Mouse (Mus musculus): Measurements from ENCODE around the gene Ly9. TPM values are rescaled to one million over a fixed set of nuclear protein-coding genes. Genes with fewer than 3 reads are reported as not detected.

The Ly9 gene
- total RNA-seq (2017) = 35.9 and 41.0 TPM in 2 replicates

- ATAC-seq (replicated peaks in 1 of 2; ENCODE audit: insufficient read depth in 1 of 2, low FRiP score in 2 of 2, low TSS enrichment in 1 of 2, low read depth in 1 of 2, poor library complexity in 2 of 2, severe bottlenecking in 2 of 2) = peak; percentile 58 to 83
These were observed at the start of gene Ly9 for GRCm38 (mm10) chr1:171607176-171607575. Gene Ly9 (minus strand): TSS chr1:171607410.

GRCm38 (mm10) chr1:171652734-171653133 lies 45.5 kb upstream of the Ly9 start, which contains the start of gene Slamf7:
Gene Slamf7 (minus strand): TSS chr1:171653035.
- no peak for ATAC-seq (replicated peaks in 1 of 2; ENCODE audit: insufficient read depth in 1 of 2, low FRiP score in 2 of 2, low TSS enrichment in 1 of 2, low read depth in 1 of 2, poor library complexity in 2 of 2, severe bottlenecking in 2 of 2)

- peak in 1 of 2 experiments; percentile 36; a peak in 2 of 4 replicates for ATAC-seq (replicated peaks in 1 of 2; ENCODE audit: insufficient read depth in 1 of 2, low FRiP score in 2 of 2, low TSS enrichment in 1 of 2, low read depth in 1 of 2, poor library complexity in 2 of 2, severe bottlenecking in 2 of 2)
These were observed 41.6 kb upstream of the Ly9 start for GRCm38 (mm10) chr1:171648840-171649239.

GRCm38 (mm10) chr1:171647716-171648115 lies 40.5 kb upstream of the Ly9 start:
- ATAC-seq (replicated peaks in 1 of 2; ENCODE audit: insufficient read depth in 1 of 2, low FRiP score in 2 of 2, low TSS enrichment in 1 of 2, low read depth in 1 of 2, poor library complexity in 2 of 2, severe bottlenecking in 2 of 2) = no peak

GRCm38 (mm10) chr1:171646429-171646940 lies 39.3 kb upstream of the Ly9 start:
- ATAC-seq (replicated peaks in 1 of 2; ENCODE audit: insufficient read depth in 1 of 2, low FRiP score in 2 of 2, low TSS enrichment in 1 of 2, low read depth in 1 of 2, poor library complexity in 2 of 2, severe bottlenecking in 2 of 2) = no peak

- peak; percentile 48 to 59; a peak in 3 of 4 replicates for ATAC-seq (replicated peaks in 1 of 2; ENCODE audit: insufficient read depth in 1 of 2, low FRiP score in 2 of 2, low TSS enrichment in 1 of 2, low read depth in 1 of 2, poor library complexity in 2 of 2, severe bottlenecking in 2 of 2)
These were observed 36.4 kb upstream of the Ly9 start for GRCm38 (mm10) chr1:171643612-171644011.

GRCm38 (mm10) chr1:171640796-171641195 lies 33.6 kb upstream of the Ly9 start:
- no peak for ATAC-seq (replicated peaks in 1 of 2; ENCODE audit: insufficient read depth in 1 of 2, low FRiP score in 2 of 2, low TSS enrichment in 1 of 2, low read depth in 1 of 2, poor library complexity in 2 of 2, severe bottlenecking in 2 of 2)

GRCm38 (mm10) chr1:171638686-171639085 lies 31.5 kb upstream of the Ly9 start:
- ATAC-seq (replicated peaks in 1 of 2; ENCODE audit: insufficient read depth in 1 of 2, low FRiP score in 2 of 2, low TSS enrichment in 1 of 2, low read depth in 1 of 2, poor library complexity in 2 of 2, severe bottlenecking in 2 of 2) = no peak

GRCm38 (mm10) chr1:171637101-171637500 lies 29.9 kb upstream of the Ly9 start:
- no peak for ATAC-seq (replicated peaks in 1 of 2; ENCODE audit: insufficient read depth in 1 of 2, low FRiP score in 2 of 2, low TSS enrichment in 1 of 2, low read depth in 1 of 2, poor library complexity in 2 of 2, severe bottlenecking in 2 of 2)

- no peak for ATAC-seq (replicated peaks in 1 of 2; ENCODE audit: insufficient read depth in 1 of 2, low FRiP score in 2 of 2, low TSS enrichment in 1 of 2, low read depth in 1 of 2, poor library complexity in 2 of 2, severe bottlenecking in 2 of 2)
These were observed 28.5 kb upstream of the Ly9 start for GRCm38 (mm10) chr1:171635696-171636095.

GRCm38 (mm10) chr1:171631447-171631846 lies 24.2 kb upstream of the Ly9 start:
- peak; percentile 82 to 89 for ATAC-seq (replicated peaks in 1 of 2; ENCODE audit: insufficient read depth in 1 of 2, low FRiP score in 2 of 2, low TSS enrichment in 1 of 2, low read depth in 1 of 2, poor library complexity in 2 of 2, severe bottlenecking in 2 of 2)

- no peak for ATAC-seq (replicated peaks in 1 of 2; ENCODE audit: insufficient read depth in 1 of 2, low FRiP score in 2 of 2, low TSS enrichment in 1 of 2, low read depth in 1 of 2, poor library complexity in 2 of 2, severe bottlenecking in 2 of 2)
These were observed 23.7 kb upstream of the Ly9 start for GRCm38 (mm10) chr1:171630912-171631311.

- ATAC-seq (replicated peaks in 1 of 2; ENCODE audit: insufficient read depth in 1 of 2, low FRiP score in 2 of 2, low TSS enrichment in 1 of 2, low read depth in 1 of 2, poor library complexity in 2 of 2, severe bottlenecking in 2 of 2) = no peak
These were observed 22.8 kb upstream of the Ly9 start for GRCm38 (mm10) chr1:171630041-171630440.

- peak; percentile 37 to 40; a peak in 3 of 4 replicates for ATAC-seq (replicated peaks in 1 of 2; ENCODE audit: insufficient read depth in 1 of 2, low FRiP score in 2 of 2, low TSS enrichment in 1 of 2, low read depth in 1 of 2, poor library complexity in 2 of 2, severe bottlenecking in 2 of 2)
These were observed 22.0 kb upstream of the Ly9 start for GRCm38 (mm10) chr1:171629168-171629567.

GRCm38 (mm10) chr1:171627801-171628200 lies 20.6 kb upstream of the Ly9 start:
- peak in 1 of 2 experiments; percentile 30; a peak in 1 of 4 replicates for ATAC-seq (replicated peaks in 1 of 2; ENCODE audit: insufficient read depth in 1 of 2, low FRiP score in 2 of 2, low TSS enrichment in 1 of 2, low read depth in 1 of 2, poor library complexity in 2 of 2, severe bottlenecking in 2 of 2)

- no peak; a peak in 1 of 4 replicates for ATAC-seq (replicated peaks in 1 of 2; ENCODE audit: insufficient read depth in 1 of 2, low FRiP score in 2 of 2, low TSS enrichment in 1 of 2, low read depth in 1 of 2, poor library complexity in 2 of 2, severe bottlenecking in 2 of 2)
These were observed 12.9 kb upstream of the Ly9 start for GRCm38 (mm10) chr1:171620091-171620490.

- peak in 1 of 2 experiments; percentile 28; a peak in 2 of 4 replicates for ATAC-seq (replicated peaks in 1 of 2; ENCODE audit: insufficient read depth in 1 of 2, low FRiP score in 2 of 2, low TSS enrichment in 1 of 2, low read depth in 1 of 2, poor library complexity in 2 of 2, severe bottlenecking in 2 of 2)
These were observed 12.4 kb upstream of the Ly9 start for GRCm38 (mm10) chr1:171619645-171620044.

GRCm38 (mm10) chr1:171619001-171619400 lies 11.8 kb upstream of the Ly9 start:
- ATAC-seq (replicated peaks in 1 of 2; ENCODE audit: insufficient read depth in 1 of 2, low FRiP score in 2 of 2, low TSS enrichment in 1 of 2, low read depth in 1 of 2, poor library complexity in 2 of 2, severe bottlenecking in 2 of 2) = peak; percentile 90 to 95

- peak in 1 of 2 experiments; percentile 16; a peak in 1 of 4 replicates for ATAC-seq (replicated peaks in 1 of 2; ENCODE audit: insufficient read depth in 1 of 2, low FRiP score in 2 of 2, low TSS enrichment in 1 of 2, low read depth in 1 of 2, poor library complexity in 2 of 2, severe bottlenecking in 2 of 2)
These were observed 9.8 kb upstream of the Ly9 start for GRCm38 (mm10) chr1:171616881-171617515.
